Mouse (Mus musculus) splenic B cell, adult 2 months (primary cell): ENCODE data around the gene Il1r1.

Source experiments
- DNase-seq: peaks from one replicate; pipeline ENCODE4 v3.0.0-alpha.2; 2011; ENCODE audit warnings: low read depth, low spot score
- H3K27me3 ChIP-seq: 2 replicates; pipeline ENCODE4 v1.6.1; 2012; ENCODE audit warnings: mild to moderate bottlenecking, low read length, moderate library complexity, mixed read lengths; ENCODE audit not compliant: control insufficient read depth, poor library complexity, insufficient read depth, severe bottlenecking
- H3K36me3 ChIP-seq: 2 replicates; pipeline ENCODE4 v1.6.1; 2012; ENCODE audit warnings: mild to moderate bottlenecking, low read length, moderate library complexity, mixed read lengths; ENCODE audit not compliant: control insufficient read depth, poor library complexity, insufficient read depth, severe bottlenecking

The Il1r1 gene

GRCm38 (mm10) chr1:40271486-40272055 lies 46.7 kb downstream of the Il1r1 start:
- no peaks in the 10 kb centered on the region for H3K36me3 ChIP-seq
- H3K27me3 ChIP-seq = no peaks in the 10 kb centered on the region
- DNase-seq = no peak

DNA sequence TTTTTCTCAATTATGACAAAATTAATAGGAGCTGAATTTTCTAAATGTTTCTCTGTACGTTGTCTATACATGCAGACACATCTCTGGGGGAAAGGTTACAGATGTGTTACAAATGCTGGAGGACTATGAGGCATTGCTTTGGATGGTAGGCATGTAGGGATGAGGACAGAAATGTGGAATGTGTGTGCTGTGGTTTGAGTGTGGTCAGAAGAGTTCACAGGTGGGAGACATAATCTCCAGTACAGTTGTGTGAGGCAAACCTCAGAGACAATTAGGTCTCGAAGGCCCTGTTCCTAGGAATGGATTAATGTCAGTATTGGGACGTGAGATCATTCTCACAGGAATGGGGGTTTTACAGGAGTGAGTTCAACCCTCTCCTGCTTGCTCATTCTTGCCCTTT lies 47.3 kb downstream of the Il1r1 start:
- no peak for DNase-seq
- Histone ChIP-seq H3K27me3 (no peaks in the 10 kb centered on the region), H3K36me3 (no peaks in the 10 kb centered on the region)

DNA sequence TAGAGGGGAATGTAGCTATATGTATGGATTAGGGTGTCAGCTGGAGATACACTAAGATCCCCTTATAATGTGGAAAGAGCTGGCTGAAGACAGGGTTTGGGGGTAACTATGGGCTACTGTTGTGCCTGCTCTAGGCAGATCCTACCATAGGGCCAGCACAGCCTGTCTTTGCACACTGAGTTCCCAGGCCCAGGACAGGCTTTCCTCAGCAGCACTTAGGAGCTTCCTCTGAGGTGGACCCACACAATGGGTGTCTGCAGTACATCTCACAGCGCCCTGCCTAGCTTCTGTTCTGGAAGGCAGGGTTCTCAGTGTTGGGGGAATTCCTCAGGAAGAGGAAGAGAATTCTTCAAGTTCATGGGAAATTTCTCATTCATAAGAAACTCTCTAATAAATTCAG lies 48.6 kb downstream of the Il1r1 start:
- DNase-seq = no peak
- Histone ChIP-seq H3K27me3 (no peaks in the 10 kb centered on the region), H3K36me3 (no peaks in the 10 kb centered on the region)

DNA sequence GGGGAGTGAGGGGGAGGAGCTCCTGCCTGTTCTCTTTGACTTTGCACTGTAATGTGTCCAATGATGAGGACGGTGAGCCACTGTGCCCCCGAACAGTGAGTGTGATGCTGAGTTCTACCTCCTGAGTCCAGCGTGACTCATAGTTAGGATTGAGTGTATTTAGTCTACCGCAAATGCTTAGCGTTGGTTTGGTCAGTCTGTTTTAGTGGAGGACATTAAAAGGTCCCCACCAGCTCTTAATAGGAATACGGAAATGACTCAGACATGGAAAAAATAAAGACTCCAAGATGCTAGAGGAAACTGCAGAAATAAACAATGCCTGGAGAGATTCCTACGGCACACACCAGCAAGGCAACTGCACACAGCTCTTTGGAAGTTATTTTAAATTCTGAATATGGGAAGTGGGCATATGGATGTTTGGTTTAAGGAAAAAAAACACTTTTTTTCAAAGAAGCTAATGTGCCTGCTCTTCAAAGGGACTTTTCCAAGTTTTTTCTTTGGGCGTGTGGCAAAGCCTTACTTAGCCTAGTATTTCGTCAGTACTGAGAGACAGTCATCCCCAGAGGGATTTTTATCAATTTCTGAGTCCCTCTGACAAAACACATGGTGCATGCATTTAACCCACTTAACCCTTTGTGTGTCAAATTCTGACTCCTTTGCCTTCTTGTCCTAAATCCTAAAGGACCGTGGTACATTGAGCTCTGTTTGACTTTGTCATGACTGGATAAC lies 50.6 kb downstream of the Il1r1 start:
- DNase-seq = no peak
- Histone ChIP-seq H3K36me3 (no peaks in the 10 kb centered on the region), H3K27me3 (no peaks in the 10 kb centered on the region)

DNA sequence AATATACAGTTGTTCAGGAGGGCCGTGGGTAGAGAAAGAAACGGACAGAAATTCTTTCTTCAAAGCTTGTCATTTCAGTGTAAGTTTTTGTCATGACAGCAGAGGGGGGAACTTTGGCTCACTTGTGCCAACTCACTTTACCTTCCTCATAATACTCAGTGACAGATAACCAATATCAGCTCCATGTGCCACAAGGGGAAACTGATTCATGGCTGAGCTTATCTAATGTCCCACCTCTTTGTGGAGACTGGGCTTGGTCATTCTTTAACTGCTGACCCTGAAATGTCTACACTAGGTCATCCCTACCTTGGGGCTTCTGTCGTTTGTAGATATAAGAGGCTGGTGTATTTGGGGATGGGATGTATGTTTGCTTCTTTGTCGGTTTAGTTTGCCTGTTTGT lies 53.1 kb downstream of the Il1r1 start:
- DNase-seq = no peak

DNA sequence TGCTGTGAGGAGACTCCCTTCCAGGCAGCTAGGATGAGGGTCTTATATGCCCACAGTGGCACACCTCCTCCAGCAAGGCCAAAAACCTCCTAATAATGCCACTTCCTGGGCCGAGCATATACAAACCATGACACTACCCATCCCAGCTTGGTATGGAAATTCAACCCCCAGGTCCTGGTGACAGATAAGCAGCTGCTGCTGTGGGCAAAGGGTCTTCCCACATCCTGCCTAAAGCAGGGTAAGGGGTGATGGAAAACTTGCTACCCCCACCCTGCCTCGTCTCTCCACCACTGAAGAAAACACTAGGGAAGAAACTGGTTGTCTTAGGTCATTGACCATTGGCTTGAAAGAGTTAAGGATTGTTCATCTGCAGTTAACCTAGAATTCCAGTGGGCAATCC lies 53.8 kb downstream of the Il1r1 start:
- Histone ChIP-seq H3K36me3 (no peaks in the 10 kb centered on the region), H3K27me3 (no peaks in the 10 kb centered on the region)
- no peak for DNase-seq

More for the DNA sequence above, 53.1 kb downstream of the Il1r1 start:
- Histone ChIP-seq H3K27me3 (no peaks in the 10 kb centered on the region), H3K36me3 (no peaks in the 10 kb centered on the region)

DNA sequence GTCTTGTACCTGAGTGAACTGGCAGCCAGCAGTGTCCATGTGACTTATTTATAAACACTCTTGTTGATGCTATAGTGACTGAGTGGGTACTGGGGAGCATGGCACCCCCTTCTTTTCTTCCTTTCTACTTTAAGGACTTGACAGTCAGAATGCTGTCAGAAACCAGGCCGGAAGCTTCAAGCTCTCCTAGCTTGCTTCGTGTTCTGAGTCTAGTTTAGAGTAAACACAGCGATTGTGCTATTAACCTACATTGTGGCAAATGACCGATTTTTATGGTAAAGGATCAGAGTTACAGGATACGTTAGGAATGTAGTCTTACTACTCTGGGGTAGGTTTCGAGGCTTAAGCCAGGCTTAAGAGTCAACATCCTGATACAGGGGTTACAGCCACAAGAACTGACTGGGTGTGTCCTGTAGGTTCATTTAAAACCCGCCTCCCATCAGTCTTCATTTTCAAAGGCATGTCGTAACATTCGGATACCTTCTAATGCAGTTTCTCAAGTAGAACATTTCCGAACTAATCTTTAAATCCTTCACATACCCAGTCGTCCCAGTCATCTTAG lies 54.4 kb downstream of the Il1r1 start:
- Histone ChIP-seq H3K27me3 (no peaks in the 10 kb centered on the region), H3K36me3 (no peaks in the 10 kb centered on the region)
- no peak for DNase-seq

- no peaks in the 10 kb centered on the region for H3K36me3 ChIP-seq
- no peak for DNase-seq
- H3K27me3 ChIP-seq = no peaks in the 10 kb centered on the region
Measured at GRCm38 (mm10) chr1:40281950-40282349, 57.1 kb downstream of the Il1r1 start.

DNA sequence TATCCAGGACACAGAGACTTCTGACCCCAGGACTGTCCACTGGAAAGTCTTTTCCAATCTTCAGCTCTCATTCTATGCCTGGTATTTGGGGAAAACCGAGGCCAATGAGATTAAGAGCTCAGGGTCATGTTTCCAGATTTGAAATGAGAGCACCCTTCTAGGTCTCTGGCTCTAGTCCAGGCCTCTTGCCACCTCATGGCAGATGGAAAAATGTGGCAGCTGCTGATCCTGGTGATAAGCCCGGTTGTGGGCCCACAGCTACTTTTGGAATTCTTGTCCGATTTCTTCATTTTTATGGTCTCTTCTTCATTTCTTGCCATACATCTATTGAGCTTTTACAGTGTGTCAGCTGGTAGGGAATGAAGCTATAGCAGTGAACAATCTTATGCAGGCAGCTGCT lies 57.5 kb downstream of the Il1r1 start:
- Histone ChIP-seq H3K36me3 (no peaks in the 10 kb centered on the region), H3K27me3 (no peaks in the 10 kb centered on the region)
- DNase-seq = no peak

GRCm38 (mm10) chr1:40283995-40284394 lies 59.1 kb downstream of the Il1r1 start:
- Histone ChIP-seq H3K36me3 (no peaks in the 10 kb centered on the region), H3K27me3 (no peaks in the 10 kb centered on the region)
- DNase-seq = no peak

- H3K36me3 ChIP-seq = no peaks in the 10 kb centered on the region
- H3K27me3 ChIP-seq = no peaks in the 10 kb centered on the region
- DNase-seq = no peak
Measured at GRCm38 (mm10) chr1:40290489-40291255, 65.8 kb downstream of the Il1r1 start.

DNA sequence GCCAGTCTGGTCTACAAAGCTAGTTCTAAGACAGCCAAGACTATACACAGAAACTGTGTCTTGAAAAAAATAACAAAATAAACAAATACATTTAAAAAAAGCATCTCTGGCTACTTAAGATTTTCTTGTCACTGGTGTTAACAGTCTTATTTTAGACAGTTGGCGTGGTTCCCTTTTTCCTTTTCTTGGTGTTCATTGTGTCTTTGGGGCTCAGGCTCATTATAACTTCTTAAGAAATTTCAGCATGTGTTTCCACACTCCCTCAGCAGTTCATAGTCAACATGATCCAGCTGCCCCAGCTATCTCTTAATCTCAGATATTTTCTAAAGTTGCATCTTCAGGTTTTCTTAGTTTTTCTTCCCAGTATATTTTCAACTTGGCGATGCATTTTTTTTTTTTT lies 67.4 kb downstream of the Il1r1 start:
- no peak for DNase-seq
- no peaks in the 10 kb centered on the region for H3K36me3 ChIP-seq
- no peaks in the 10 kb centered on the region for H3K27me3 ChIP-seq

GRCm38 (mm10) chr1:40293891-40294290 lies 69.0 kb downstream of the Il1r1 start:
- Histone ChIP-seq H3K27me3 (no peaks in the 10 kb centered on the region), H3K36me3 (no peaks in the 10 kb centered on the region)
- peak; percentile 19 for DNase-seq

- Histone ChIP-seq H3K36me3 (no peaks in the 10 kb centered on the region), H3K27me3 (no peaks in the 10 kb centered on the region)
- no peak for DNase-seq
Measured at GRCm38 (mm10) chr1:40294824-40295223, 69.9 kb downstream of the Il1r1 start.

- no peak for DNase-seq
- no peaks in the 10 kb centered on the region for H3K27me3 ChIP-seq
- no peaks in the 10 kb centered on the region for H3K36me3 ChIP-seq
Measured at GRCm38 (mm10) chr1:40298053-40298452, 73.2 kb downstream of the Il1r1 start.
